Mouse (Mus musculus): ENCODE data around the gene Sox5. TPM values are rescaled to one million over a fixed set of nuclear protein-coding genes. Genes with fewer than 3 reads are reported as not detected.

The Sox5 gene
- polyA plus RNA-seq (2012), result 0.02 TPM in 1 of 2 replicates, not detected in the other

- TF ChIP-seq GATA1 (IDR thresholded peaks at IDR 0.05; ENCODE audit: low read length), result no peak
Measured at GRCm38 (mm10) chr6:144781431-144782030, at the start of gene Sox5. TSS of gene Sox5 (minus strand) at chr6:144781977.

- no peak for TF ChIP-seq GATA1 (IDR thresholded peaks at IDR 0.05; ENCODE audit: low read length)
Measured at GRCm38 (mm10) chr6:144825018-144825602, 43.3 kb upstream of the Sox5 start.

GRCm38 (mm10) chr6:144824153-144824552, 42.4 kb upstream of the Sox5 start:
- no peak for TF ChIP-seq GATA1 (IDR thresholded peaks at IDR 0.05; ENCODE audit: low read length)

GRCm38 (mm10) chr6:144822594-144822993, 40.8 kb upstream of the Sox5 start:
- no peak for TF ChIP-seq GATA1 (IDR thresholded peaks at IDR 0.05; ENCODE audit: low read length)

GRCm38 (mm10) chr6:144821019-144821418, 39.2 kb upstream of the Sox5 start:
- no peak for TF ChIP-seq GATA1 (IDR thresholded peaks at IDR 0.05; ENCODE audit: low read length)

GRCm38 (mm10) chr6:144818016-144818415, 36.2 kb upstream of the Sox5 start:
- no peak for TF ChIP-seq GATA1 (IDR thresholded peaks at IDR 0.05; ENCODE audit: low read length)

- no peak for TF ChIP-seq GATA1 (IDR thresholded peaks at IDR 0.05; ENCODE audit: low read length)
Measured at GRCm38 (mm10) chr6:144817329-144817932, 35.7 kb upstream of the Sox5 start.

- no peak for TF ChIP-seq GATA1 (IDR thresholded peaks at IDR 0.05; ENCODE audit: low read length)
Measured at GRCm38 (mm10) chr6:144815542-144815941, 33.8 kb upstream of the Sox5 start.

- no peak for TF ChIP-seq GATA1 (IDR thresholded peaks at IDR 0.05; ENCODE audit: low read length)
Measured at GRCm38 (mm10) chr6:144814931-144815364, 33.2 kb upstream of the Sox5 start.

- no peak for TF ChIP-seq GATA1 (IDR thresholded peaks at IDR 0.05; ENCODE audit: low read length)
Measured at GRCm38 (mm10) chr6:144804321-144804720, 22.5 kb upstream of the Sox5 start.

GRCm38 (mm10) chr6:144803063-144803462, 21.3 kb upstream of the Sox5 start:
- no peak for TF ChIP-seq GATA1 (IDR thresholded peaks at IDR 0.05; ENCODE audit: low read length)

GRCm38 (mm10) chr6:144794356-144794755, 12.6 kb upstream of the Sox5 start:
- TF ChIP-seq GATA1 (IDR thresholded peaks at IDR 0.05; ENCODE audit: low read length), result no peak

- TF ChIP-seq GATA1 (IDR thresholded peaks at IDR 0.05; ENCODE audit: low read length), result no peak
Measured at GRCm38 (mm10) chr6:144792871-144793270, 11.1 kb upstream of the Sox5 start.

GRCm38 (mm10) chr6:144783295-144783694, 1.5 kb upstream of the Sox5 start:
- no peak for TF ChIP-seq GATA1 (IDR thresholded peaks at IDR 0.05; ENCODE audit: low read length)

- TF ChIP-seq GATA1 (IDR thresholded peaks at IDR 0.05; ENCODE audit: low read length), result no peak
Measured at GRCm38 (mm10) chr6:144782866-144783265, 1.1 kb upstream of the Sox5 start.

GRCm38 (mm10) chr6:144782031-144782857, 467 bp upstream of the Sox5 start:
- no peak for TF ChIP-seq GATA1 (IDR thresholded peaks at IDR 0.05; ENCODE audit: low read length)

All from G1E-ER4 (cell line).